Mouse (Mus musculus) left cerebral cortex, adult 18-20 months (tissue): ENCODE data around the gene Asprv1. TPM values are rescaled to one million over a fixed set of nuclear protein-coding genes. Genes with fewer than 3 reads are reported as not detected.
A peak's percentile ranks its signal among the peaks of the same experiment; 100 is the strongest.

Experiments used
- DNase-seq, 2 experiments: peaks; one replicate each; pipeline ENCODE4 v3.0.0; 2021 to 2022; ENCODE audit warnings: low spot score in 2 of 2, mixed read lengths in 1 of 2
- long read RNA-seq, 2 experiments: library from polyadenylated mRNA; stranded (forward); transcript quantifications; one replicate each; pipeline ENCODE4 v2.0.0; 2021
- total RNA-seq, 2 experiments: library from RNA; stranded (reverse); gene quantifications; 2 replicates each; pipeline ENCODE4 v1.2.3; 2021

Asprv1 gene
- 1 to 10 TPM; 1.4 to 1.7 TPM for total RNA-seq
- long read RNA-seq, experiment 1, result 0 reads
- long read RNA-seq, experiment 2, result 0 reads

DNA sequence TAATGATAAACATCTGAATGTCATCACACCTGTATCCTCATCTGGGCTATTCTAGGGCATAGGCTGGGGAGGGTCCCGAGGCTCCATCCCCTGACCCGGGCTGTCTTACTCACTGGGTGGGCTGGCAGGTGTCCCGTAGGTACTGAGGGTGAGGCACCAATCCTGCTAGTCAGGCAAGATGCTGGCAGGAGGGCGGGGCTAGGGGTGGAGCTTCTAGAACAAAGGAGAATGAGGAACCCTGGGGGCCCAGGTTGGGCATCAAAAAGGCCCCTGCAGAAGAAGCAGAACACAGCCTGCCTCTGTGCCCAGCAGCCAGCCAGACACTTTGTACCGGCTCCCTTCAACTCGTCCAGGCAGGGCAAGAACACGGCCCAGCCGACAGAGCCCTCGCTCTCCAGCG, at the start of gene Asprv1:
Gene Asprv1 (plus strand): TSS at position 219 of the 400 bp plus-strand sequence.
- no peak for DNase-seq

DNA sequence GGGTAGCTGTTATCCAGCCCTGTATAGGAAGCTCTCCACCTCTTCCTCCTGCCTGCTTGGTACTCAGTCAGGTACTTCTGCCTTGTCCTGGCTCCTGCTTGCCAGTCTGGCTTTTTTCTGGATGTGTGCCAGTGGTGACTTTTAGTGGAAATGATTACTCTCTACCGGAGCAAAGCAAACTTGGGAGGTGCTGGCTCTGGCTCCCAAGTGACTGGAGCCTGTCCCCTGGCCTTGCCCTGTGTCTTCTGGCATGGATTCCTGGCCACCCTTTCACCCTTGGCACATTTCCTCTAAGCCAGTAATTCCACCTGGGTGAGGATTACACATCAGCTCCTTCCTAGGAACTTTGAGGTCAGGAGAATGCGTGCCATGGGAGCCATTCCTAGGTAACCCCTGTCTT, 49.6 kb upstream of the Asprv1 start:
- DNase-seq, result no peak

DNA sequence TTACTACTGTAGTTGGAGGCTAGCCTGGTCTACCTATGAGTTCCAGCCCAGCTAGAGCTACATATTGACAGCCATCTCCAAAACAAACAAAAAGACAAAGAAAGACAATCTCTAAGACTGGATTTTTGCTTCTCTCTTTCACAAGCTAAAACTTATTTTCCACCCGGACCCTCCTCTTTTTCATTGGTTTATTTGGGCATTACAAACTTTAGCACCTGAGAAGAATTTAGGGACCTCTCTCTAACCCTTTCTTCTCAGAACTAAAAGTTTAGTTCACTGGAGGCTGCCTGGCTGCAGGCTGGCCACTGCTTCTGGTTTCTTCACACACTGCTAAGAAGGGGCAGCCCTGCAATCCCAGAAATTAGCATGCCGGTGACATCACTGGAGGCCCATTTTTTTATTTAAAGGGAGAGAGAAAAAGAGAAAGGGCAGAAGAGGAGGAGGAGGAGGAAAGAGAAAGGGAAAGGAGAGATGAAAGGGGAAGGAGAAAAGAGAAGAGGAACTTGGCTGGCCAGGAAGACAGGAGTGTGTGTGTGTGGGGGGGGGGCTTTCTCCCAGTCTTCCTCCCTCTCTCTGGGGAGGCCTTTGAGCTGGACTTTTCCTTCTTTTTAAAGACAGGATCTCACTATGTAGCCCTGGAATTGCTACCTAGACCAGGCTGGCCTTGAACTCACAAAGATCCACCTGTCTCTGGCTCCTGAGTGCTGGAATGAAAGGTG, 48.7 kb upstream of the Asprv1 start:
- DNase-seq, result no peak

DNA sequence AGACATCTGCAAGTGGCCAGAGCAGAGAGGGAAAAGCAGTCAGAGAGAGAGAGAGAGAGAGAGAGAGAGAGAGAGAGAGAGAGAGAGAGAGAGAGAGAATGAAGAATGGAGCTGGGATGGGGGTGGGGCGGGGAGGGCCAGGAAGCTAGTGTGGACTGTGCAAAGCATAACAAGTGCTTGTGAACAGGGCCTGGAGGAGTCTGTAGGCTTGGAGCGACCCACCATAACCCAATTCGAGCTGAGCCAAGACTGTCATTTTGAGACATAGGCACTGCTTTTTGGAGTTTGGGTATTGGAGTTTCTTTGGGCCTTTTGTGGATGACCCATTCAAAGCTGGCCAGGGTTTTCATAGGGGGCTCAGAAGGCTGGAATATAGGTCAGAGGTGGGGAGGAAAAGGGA, 48.0 kb upstream of the Asprv1 start:
- no peak for DNase-seq

DNA sequence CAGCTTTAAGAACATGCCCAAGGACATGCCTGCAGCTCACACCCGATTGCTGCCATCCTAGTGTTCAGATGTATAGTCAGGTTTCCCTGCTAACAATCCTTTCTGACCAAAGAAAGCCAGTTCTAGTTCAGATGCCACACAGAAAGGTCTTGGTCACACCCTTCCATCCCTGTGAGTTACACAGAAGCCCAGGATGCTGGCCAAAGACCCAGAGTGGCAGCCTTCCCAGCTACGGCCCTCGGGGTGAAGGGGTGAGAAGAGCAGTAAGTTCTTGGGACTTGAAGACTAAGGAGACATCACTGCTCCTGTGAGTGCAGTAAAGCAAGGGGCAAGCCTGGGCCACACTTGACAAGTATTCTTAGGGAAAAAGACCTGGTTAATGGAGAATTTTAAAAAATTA, 44.8 kb upstream of the Asprv1 start:
- DNase-seq, result no peak

DNA sequence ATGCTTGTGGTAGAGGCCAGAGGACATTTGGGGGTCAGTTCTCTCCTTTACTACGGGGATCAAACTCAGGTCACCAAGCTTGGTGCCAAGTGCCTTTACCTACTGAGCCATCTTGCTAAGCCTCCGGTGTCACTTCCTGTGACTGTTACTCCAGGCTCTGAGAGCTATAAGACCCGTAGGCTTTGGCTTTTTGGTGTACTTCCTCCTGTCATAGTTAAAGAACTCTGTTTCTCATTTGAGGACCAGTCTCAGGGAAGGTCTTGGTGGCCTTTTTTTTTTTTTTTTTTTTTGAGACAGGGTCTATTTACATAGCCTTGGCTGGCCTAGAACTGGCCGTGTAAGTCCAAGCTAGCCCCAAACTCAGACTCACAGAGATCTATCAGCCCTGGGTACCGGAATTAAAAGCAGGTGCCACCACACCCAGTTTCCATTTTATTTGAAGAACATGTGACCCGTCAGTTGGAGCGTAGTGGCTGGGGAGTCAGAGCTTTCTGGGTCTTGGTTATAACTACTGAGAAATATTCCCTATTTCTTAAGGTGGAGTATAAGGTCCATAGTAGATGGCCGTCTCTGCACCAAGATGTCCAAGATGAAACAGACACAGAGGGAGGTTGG, 44.3 kb upstream of the Asprv1 start:
- no peak for DNase-seq

DNA sequence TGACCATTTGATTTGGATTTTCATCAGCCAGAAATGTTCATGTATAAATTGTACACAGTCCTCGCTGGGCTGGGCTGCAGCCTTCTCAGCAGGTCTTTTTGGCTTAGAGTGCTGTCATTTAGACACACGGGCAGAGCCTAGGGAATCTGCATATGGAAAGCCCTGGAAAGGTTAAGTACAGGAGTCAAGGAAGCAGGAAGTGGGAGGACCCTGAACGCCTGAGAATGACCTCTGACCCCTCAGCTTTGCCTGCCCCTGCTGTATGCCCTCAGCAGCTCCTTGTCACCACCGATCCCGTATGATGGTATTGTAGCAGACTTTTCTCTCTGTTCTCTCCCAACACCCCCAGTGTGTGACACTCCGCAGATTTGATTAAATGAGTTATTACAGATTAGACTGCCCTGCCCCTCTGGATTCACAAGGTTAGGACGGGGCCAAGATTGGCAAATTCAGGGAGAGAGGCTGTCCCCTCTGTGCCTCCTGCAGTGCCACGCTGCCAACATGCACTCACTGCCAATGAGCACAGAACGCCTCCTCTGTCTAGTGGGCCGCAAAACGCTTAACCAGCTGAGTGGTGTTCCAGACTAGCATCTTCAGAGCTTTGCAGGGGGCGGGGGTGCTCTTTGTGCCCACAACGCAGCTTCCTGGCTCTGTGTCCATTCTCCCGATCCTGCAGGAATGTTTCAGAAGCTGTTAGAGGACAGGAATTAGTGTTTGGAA, 43.5 kb upstream of the Asprv1 start:
- DNase-seq, result peak; percentile 63 to 86

DNA sequence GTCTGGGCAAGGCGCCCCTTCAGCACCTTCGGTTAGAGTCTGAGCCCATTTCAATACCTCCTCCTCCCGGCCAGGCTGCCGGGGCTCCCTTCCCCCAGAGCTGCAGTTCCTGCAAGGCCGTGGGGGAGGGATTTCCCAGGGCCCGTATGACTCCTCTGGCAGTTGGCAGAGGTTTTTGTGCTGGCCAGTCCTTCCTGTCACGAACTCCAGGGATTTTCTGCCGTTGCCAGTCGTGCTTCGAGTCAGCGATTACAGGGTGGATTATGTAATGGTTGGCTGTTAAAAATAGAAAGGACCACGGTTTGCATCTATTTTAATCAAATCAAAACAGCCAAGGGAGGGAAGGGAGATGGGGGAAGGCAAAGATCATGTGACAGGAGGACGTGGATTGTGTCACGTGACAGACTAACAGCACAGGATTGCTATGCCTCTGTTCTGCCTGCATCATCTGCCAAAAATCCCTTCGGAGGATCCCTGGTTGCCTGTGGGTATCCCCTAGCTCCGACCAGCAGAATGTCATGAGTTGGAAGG, 42.8 kb upstream of the Asprv1 start:
- DNase-seq, result peak; percentile 81 to 87

DNA sequence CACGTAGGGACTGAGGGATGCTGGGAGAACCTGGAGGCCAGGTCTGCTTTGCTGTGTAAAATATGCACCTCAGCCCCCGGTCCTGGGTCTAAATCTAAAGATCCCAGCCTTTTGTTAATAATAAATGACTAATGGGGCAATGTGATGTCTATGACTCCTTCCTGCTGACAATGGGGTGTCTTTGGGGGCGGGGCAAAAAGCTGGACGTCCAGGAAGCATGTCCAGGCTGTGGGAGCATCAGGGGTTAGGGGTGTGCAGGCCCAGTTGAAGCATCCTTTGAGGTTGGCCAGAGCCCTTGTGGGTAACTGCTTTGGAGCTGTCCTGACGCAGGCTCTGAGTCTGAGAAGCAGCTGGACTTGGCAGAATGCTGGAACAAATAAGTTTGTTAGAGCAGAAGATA, 41.9 kb upstream of the Asprv1 start:
- no peak for DNase-seq

DNA sequence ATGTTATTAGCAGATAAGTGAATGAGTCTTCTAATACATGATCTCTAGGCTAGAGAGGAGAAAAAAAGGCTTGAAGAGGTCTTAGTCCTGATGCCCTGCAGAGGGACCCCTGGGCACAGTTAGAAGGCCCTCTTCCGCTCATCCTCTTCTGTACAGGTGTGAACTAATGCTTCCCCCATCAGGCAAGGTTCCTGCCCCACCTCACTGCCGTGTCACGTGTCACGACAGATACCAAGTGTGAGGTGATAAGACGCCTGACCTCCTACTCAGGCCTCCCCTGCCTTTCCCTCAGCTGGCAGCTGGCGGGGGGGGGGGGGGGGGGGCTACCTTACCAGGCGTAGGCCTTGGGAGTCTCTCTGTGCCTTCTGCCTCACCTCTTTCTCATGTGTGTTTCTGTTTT, 39.5 kb upstream of the Asprv1 start:
- DNase-seq, result no peak

DNA sequence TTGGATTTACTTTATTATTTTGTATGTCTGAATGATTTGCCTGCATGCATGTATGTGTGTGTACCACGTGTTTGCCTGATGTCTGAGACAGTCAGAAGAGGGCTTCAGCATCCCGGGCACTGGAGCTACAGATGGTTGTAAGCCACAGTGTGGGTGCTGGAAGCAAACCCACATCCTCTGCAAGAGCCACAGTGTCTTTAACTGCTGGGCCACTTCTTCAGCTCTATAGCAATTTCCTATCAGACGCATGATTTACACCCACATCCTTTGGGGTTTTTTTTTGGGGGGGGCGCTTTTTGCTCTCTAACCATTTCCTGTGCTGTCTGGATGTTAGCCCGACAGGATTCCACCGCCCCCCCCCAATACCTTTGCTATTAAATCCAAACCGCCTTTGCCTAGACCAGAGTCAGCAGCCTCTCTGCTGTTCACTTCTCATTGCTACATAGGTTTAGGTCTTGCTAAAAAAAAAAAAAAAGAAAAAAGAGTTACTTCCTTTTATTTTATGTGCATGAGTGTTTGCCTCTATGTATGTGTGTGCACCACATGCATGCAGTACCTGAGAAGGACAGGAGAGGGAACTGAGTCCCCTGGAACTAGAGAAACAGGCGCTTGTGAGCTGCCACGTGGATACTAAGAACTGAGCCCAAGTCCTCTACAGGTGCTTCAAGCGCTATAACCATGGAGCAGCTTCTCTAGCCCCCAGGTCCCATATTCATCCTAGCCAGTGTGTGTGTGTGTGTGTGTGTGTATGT, 34.6 kb upstream of the Asprv1 start:
- no peak for DNase-seq

DNA sequence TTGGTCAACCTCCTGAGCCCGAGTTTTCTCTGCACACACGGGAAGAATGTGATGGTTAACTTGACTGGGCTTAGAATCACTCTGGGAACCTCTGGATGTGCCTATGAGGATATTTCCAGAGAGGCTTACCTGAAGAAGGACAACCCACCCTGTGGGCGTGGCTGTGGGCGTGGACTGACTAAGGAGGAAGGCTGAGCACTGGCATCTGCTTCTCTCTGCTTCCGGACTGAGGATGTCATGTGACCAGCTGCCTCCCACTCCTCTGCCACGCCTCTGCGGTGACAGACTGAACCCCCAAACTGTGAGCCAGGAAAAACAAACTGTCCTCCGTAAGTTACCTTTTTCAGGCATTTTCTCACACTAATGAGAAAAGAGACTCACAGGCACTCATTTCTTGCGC, 33.3 kb upstream of the Asprv1 start:
- no peak for DNase-seq

DNA sequence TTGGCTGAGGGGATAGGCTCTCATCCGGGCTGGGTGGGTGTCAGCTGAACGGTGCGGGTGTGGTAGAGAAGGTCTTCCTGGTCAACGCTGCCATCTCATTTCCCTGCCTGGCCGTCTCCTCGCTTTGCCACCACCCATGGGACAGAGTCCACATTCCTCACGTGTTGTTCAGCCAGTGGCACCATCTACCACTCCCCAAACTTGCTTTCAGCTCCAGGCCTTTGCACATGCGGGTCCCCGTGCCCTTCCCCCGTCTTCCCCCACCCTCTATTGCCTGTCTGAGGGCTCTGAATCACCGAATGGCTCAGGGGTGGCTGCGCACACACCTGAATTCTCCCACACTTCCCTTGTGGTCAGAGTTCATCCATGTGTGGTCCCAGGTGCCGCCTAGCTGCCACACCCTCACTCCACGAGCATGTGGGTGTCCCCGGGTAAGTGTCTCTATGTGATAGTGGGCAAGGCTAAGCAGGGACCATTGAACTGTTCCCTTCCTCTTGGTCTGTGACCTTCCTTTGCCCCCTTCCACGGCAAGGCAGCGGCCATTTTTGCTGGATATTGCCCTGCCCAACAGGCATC, 32.0 kb upstream of the Asprv1 start:
- DNase-seq, result no peak

DNA sequence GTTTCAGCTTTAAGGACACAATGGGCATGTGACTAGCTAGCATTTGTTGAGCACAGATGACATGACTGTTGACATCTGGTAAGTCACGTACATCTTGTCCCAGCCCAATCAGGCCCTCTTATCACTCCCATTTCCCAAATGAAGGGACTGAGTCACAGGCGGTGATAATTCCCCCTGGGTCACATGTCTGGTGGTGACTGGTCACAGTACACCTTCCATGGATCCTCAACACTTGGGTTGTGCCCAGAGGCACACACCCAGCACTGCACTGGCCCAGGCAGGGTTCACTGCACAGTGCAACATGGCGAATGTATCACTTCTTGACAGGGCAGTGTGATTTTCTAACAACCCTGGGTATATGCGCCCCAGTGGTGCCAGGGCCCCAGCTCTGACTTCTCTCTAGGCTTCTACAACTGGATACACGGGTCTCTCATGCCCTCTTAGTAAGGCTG, 29.2 kb upstream of the Asprv1 start:
- no peak for DNase-seq

DNA sequence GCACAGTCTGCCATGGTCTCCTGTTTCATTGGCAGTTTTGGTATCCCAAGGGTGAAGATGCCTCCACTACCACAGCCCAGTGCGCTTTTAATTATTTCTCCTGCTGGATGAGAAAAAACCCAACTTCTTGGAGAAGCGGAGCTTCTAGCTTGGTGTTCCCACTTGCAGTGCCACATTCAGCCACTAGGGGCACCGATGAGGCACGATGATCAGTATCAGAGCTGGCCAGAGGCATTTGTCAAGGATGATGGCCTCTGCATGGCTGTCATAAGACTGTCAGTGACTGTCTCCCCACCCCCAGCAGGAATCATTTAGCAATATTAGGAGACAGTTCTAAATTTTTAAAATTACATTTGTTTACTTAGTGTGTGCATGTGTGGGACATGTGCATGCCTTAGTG, 28.8 kb upstream of the Asprv1 start:
- peak; percentile 80 to 95 for DNase-seq

DNA sequence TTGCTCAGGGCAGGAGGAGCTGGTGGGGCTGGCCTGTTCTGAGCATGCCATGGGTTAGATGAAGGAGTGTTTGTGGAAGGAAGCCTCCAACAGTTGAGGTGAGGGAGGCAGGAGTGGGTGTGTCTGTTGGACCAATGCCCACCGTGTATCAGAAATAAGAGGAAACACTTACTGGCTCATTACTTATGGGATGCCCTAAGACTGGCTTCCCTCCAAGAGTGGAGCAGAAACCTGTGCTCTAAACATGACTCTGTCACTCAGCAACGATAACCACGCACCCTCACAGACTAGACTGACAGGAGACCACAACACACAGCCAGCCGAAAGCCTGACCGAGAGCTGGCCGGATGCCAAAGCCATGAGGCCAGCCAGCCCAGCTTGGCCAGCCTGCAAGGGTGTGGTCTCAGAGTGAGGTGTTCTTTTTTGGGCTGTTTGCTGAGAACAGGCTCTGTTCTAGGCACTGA, 28.0 kb upstream of the Asprv1 start:
- no peak for DNase-seq

DNA sequence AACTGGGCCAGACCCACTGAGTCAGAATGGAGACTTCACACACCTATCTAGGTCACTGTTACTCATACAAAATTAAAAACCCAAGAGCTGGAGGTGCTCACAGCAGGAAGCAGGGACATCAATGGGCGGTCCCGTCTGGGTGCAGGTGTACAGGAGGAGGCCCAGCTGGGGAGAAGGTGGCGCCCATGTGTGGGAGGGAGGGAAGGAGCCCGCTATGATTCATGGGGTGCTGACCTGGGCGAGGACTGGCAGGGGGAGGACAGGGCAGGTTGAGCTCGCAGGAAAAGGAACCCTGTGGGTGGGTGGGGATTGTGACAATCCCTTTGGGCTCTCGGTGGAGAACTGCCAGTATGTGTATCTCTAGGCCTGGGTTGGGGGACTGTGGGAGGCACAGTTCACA, 22.7 kb upstream of the Asprv1 start:
- DNase-seq, result no peak

DNA sequence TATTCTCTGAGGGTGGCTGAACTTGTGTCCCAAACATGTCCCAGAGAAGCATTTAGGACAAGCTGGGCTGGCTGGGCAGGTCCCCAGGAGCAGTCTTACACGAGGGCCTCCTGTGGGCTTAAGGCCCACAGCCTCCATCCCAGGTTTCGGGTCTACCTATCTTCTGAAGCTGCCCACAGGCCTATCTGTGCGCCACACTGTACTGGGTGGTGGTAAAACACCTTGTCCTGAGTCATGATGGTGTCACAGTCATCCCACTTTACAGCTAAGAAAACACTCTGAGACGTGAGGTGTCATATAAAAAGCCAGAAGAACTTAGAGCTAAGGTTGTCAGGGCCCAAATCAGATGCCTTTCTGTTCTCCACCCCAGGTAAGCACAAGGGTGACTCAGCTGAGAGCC, 21.7 kb upstream of the Asprv1 start:
- no peak for DNase-seq

DNA sequence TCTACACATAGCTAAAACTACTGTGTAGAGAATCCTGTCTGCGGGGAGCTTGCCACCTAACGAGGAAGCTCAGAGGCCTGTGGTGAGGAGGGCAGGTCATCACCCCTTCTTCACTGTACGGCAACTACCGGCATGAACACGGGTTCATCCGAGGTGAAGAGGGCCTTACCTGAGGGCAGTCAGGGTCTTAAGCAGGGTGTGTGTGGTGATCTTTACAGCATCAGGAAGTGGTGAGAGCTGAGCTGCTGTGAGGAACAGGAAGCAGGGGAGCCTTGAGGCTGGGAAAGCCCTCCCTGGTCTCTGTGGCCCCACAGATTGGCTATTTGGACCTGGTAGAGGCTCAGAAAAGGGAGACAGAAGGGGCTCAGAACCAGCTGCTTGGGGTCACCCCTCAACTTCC, 20.5 kb upstream of the Asprv1 start:
- no peak for DNase-seq

DNA sequence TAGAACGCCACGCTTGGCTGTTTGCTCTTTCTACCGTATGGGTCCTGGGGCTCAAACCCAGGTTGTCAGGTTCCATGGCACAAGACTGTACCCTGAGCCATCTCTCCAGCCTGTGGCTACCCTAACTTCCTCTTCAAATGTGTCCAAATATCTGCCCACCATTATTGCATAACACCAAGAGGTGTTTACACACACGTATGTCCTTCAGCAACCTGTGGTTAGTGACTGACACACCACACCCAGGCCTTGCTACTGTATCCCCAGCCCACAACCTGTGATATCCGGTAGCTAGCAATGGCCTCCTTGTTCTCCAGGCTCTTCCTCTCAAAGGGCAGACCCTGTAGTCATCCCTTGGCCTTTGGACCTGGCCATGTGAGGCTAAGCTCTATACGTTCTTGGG, 18.7 kb upstream of the Asprv1 start:
- no peak for DNase-seq

DNA sequence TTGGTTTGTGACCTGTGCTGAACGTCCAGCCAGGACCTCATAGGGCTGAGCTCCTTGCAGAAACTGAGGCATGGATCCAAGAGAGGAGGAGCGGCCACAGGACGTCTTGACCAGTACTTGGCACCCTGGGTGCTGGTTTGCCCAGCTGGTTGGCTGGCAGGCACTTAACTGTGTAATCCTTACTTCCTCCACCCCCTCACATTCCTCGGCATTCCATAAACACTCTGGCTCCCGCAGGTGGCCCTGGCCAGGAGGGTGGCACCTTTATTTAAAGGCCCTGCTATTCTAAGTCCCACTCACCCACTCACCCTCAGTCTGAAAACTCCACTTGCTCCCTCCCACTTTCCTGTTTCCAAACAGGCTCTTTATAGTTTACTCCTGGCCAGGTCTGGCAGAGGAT, 17.2 kb upstream of the Asprv1 start:
- DNase-seq, result peak in 1 of 2 experiments; percentile 18
